Mouse (Mus musculus): Measurements from ENCODE around the gene Ckap5.

The Ckap5 gene

GRCm38 (mm10) chr2:91651458-91652258, 125.1 kb downstream of the Ckap5 start:
- no peak for DNase-seq (ENCODE audit: extremely low spot score, low spot score)

GRCm38 (mm10) chr2:91652863-91653262, 126.3 kb downstream of the Ckap5 start:
- DNase-seq (ENCODE audit: extremely low spot score, low spot score): no peak

- DNase-seq (ENCODE audit: extremely low spot score, low spot score): no peak
These were observed 128.8 kb downstream of the Ckap5 start for GRCm38 (mm10) chr2:91655388-91655787.

GRCm38 (mm10) chr2:91655827-91656226, 129.3 kb downstream of the Ckap5 start:
- no peak for DNase-seq (ENCODE audit: extremely low spot score, low spot score)

- no peak for DNase-seq (ENCODE audit: extremely low spot score, low spot score)
These were observed 130.2 kb downstream of the Ckap5 start for GRCm38 (mm10) chr2:91656774-91657173.

GRCm38 (mm10) chr2:91659657-91660056, 133.1 kb downstream of the Ckap5 start:
- no peak for DNase-seq (ENCODE audit: extremely low spot score, low spot score)

- no peak for DNase-seq (ENCODE audit: extremely low spot score, low spot score)
These were observed 134.4 kb downstream of the Ckap5 start for GRCm38 (mm10) chr2:91660981-91661380.

- DNase-seq (ENCODE audit: extremely low spot score, low spot score): no peak
These were observed 138.2 kb downstream of the Ckap5 start for GRCm38 (mm10) chr2:91664780-91665179.

GRCm38 (mm10) chr2:91666386-91666910, 139.9 kb downstream of the Ckap5 start:
- no peak for DNase-seq (ENCODE audit: extremely low spot score, low spot score)

- no peak for DNase-seq (ENCODE audit: extremely low spot score, low spot score)
These were observed 141.2 kb downstream of the Ckap5 start for GRCm38 (mm10) chr2:91667747-91668146.

GRCm38 (mm10) chr2:91669326-91669725, 142.8 kb downstream of the Ckap5 start:
- DNase-seq (ENCODE audit: extremely low spot score, low spot score): no peak

- DNase-seq (ENCODE audit: extremely low spot score, low spot score): no peak
These were observed 143.5 kb downstream of the Ckap5 start for GRCm38 (mm10) chr2:91670038-91670437.
